Mouse (Mus musculus): ENCODE data around the gene Slc2a5. TPM values are rescaled to one million over a fixed set of nuclear protein-coding genes. Genes with fewer than 3 reads are reported as not detected.

Slc2a5 gene
- polyA plus RNA-seq, 1 experiment from 2014 or later, result 0.79 TPM

GRCm38 (mm10) chr4:150138084-150138543 lies 19.0 kb downstream of the Slc2a5 start:
- ATAC-seq (replicated peaks; ENCODE audit: insufficient number of reproducible peaks, low FRiP score, low TSS enrichment), result no peak; the same call in 1 of the 2 replicates
- WGBS (ENCODE audit: insufficient replicate concordance), result 21% methylated on average over 9 of the region's 9 CpGs
- H3K36me3 ChIP-seq (ENCODE audit: control insufficient read depth, insufficient read depth, low read length), result no peaks in the 10 kb centered on the region
- no peaks in the 10 kb centered on the region for H3K9me3 ChIP-seq (replicated peaks; ENCODE audit: control insufficient read depth, low read length)
- 0 out of 2 replicates have a peak overlapping the region, but pooled peaks have one; percentile 2 for H3K4me3 ChIP-seq (ENCODE audit: low read depth, low read length)
- H3K27me3 ChIP-seq (ENCODE audit: control insufficient read depth, insufficient read depth, low read length), result 0 out of 2 replicates have a peak, but pooled peaks cover 2% of the 10 kb centered on the region
- H3K4me2 ChIP-seq, result peak overlapping the region; percentile 50
- H3K9ac ChIP-seq (ENCODE audit: low read depth, low read length), result 0 out of 2 replicates have a peak overlapping the region, but pooled peaks have one; percentile 0
- H3K27ac ChIP-seq (ENCODE audit: low read depth, low read length), result no peak overlapping the region
- H3K4me1 ChIP-seq (ENCODE audit: control insufficient read depth, insufficient read depth, low read length), result peaks cover 7% of the 10 kb centered on the region

- Histone ChIP-seq H3K27me3 (ENCODE audit: control insufficient read depth, insufficient read depth, low read length) (0 out of 2 replicates have a peak, but pooled peaks cover 2% of the 10 kb centered on the region), H3K4me1 (ENCODE audit: control insufficient read depth, insufficient read depth, low read length) (peaks cover 6% of the 10 kb centered on the region; the same call in 1 of the 2 replicates), H3K9ac (ENCODE audit: low read depth, low read length) (no peak overlapping the region), H3K4me3 (ENCODE audit: low read depth, low read length) (no peak overlapping the region), H3K27ac (ENCODE audit: low read depth, low read length) (no peak overlapping the region), H3K9me3 (replicated peaks; ENCODE audit: control insufficient read depth, low read length) (no peaks in the 10 kb centered on the region), H3K4me2 (no peak overlapping the region), H3K36me3 (ENCODE audit: control insufficient read depth, insufficient read depth, low read length) (no peaks in the 10 kb centered on the region)
- WGBS (ENCODE audit: insufficient replicate concordance), result 62% methylated on average over 13 of the region's 13 CpGs
- ATAC-seq (replicated peaks; ENCODE audit: insufficient number of reproducible peaks, low FRiP score, low TSS enrichment), result no peak
Measured at GRCm38 (mm10) chr4:150139090-150139489, 20.0 kb downstream of the Slc2a5 start.

GRCm38 (mm10) chr4:150140346-150140745 lies 21.3 kb downstream of the Slc2a5 start:
- no peak for ATAC-seq (replicated peaks; ENCODE audit: insufficient number of reproducible peaks, low FRiP score, low TSS enrichment)
- Histone ChIP-seq H3K9me3 (replicated peaks; ENCODE audit: control insufficient read depth, low read length) (no peaks in the 10 kb centered on the region), H3K36me3 (ENCODE audit: control insufficient read depth, insufficient read depth, low read length) (no peaks in the 10 kb centered on the region), H3K27me3 (ENCODE audit: control insufficient read depth, insufficient read depth, low read length) (0 out of 2 replicates have a peak, but pooled peaks cover 2% of the 10 kb centered on the region), H3K27ac (ENCODE audit: low read depth, low read length) (no peak overlapping the region), H3K4me3 (ENCODE audit: low read depth, low read length) (no peak overlapping the region), H3K4me1 (ENCODE audit: control insufficient read depth, insufficient read depth, low read length) (peaks cover 6% of the 10 kb centered on the region; the same call in 1 of the 2 replicates), H3K9ac (ENCODE audit: low read depth, low read length) (no peak overlapping the region), H3K4me2 (no peak overlapping the region)
- WGBS (ENCODE audit: insufficient replicate concordance), result 79% methylated on average over 7 of the region's 7 CpGs

- Histone ChIP-seq H3K4me3 (ENCODE audit: low read depth, low read length) (no peak overlapping the region), H3K9ac (ENCODE audit: low read depth, low read length) (no peak overlapping the region), H3K4me1 (ENCODE audit: control insufficient read depth, insufficient read depth, low read length) (no peaks in the 10 kb centered on the region), H3K9me3 (replicated peaks; ENCODE audit: control insufficient read depth, low read length) (peaks cover 5% of the 10 kb centered on the region; the same call in 1 of the 2 replicates), H3K36me3 (ENCODE audit: control insufficient read depth, insufficient read depth, low read length) (no peaks in the 10 kb centered on the region), H3K27ac (ENCODE audit: low read depth, low read length) (no peak overlapping the region), H3K4me2 (no peak overlapping the region), H3K27me3 (ENCODE audit: control insufficient read depth, insufficient read depth, low read length) (no peaks in the 10 kb centered on the region)
- no peak for ATAC-seq (replicated peaks; ENCODE audit: insufficient number of reproducible peaks, low FRiP score, low TSS enrichment)
- 18% methylated on average over 12 of the region's 12 CpGs for WGBS (ENCODE audit: insufficient replicate concordance)
Measured at GRCm38 (mm10) chr4:150144242-150144641, 25.2 kb downstream of the Slc2a5 start.

GRCm38 (mm10) chr4:150146286-150146685 lies 27.2 kb downstream of the Slc2a5 start:
- Histone ChIP-seq H3K4me2 (no peak overlapping the region), H3K4me3 (ENCODE audit: low read depth, low read length) (no peak overlapping the region), H3K4me1 (ENCODE audit: control insufficient read depth, insufficient read depth, low read length) (no peaks in the 10 kb centered on the region), H3K27me3 (ENCODE audit: control insufficient read depth, insufficient read depth, low read length) (no peaks in the 10 kb centered on the region), H3K27ac (ENCODE audit: low read depth, low read length) (no peak overlapping the region), H3K9ac (ENCODE audit: low read depth, low read length) (no peak overlapping the region), H3K36me3 (ENCODE audit: control insufficient read depth, insufficient read depth, low read length) (no peaks in the 10 kb centered on the region), H3K9me3 (replicated peaks; ENCODE audit: control insufficient read depth, low read length) (peaks cover 5% of the 10 kb centered on the region; the same call in 1 of the 2 replicates)
- WGBS (ENCODE audit: insufficient replicate concordance), result 71% methylated on average over 4 of the region's 4 CpGs
- no peak for ATAC-seq (replicated peaks; ENCODE audit: insufficient number of reproducible peaks, low FRiP score, low TSS enrichment)

- H3K9ac ChIP-seq (ENCODE audit: low read depth, low read length), result no peak overlapping the region
- no peaks in the 10 kb centered on the region for H3K36me3 ChIP-seq (ENCODE audit: control insufficient read depth, insufficient read depth, low read length)
- peaks cover 5% of the 10 kb centered on the region; the same call in 1 of the 2 replicates for H3K9me3 ChIP-seq (replicated peaks; ENCODE audit: control insufficient read depth, low read length)
- no peak overlapping the region for H3K4me3 ChIP-seq (ENCODE audit: low read depth, low read length)
- no peaks in the 10 kb centered on the region for H3K27me3 ChIP-seq (ENCODE audit: control insufficient read depth, insufficient read depth, low read length)
- WGBS (ENCODE audit: insufficient replicate concordance), result 65% methylated on average over 7 of the region's 7 CpGs
- no peak overlapping the region for H3K4me2 ChIP-seq
- no peak for ATAC-seq (replicated peaks; ENCODE audit: insufficient number of reproducible peaks, low FRiP score, low TSS enrichment)
- no peaks in the 10 kb centered on the region for H3K4me1 ChIP-seq (ENCODE audit: control insufficient read depth, insufficient read depth, low read length)
- H3K27ac ChIP-seq (ENCODE audit: low read depth, low read length), result no peak overlapping the region
Measured at GRCm38 (mm10) chr4:150151045-150151444, 32.0 kb downstream of the Slc2a5 start.

GRCm38 (mm10) chr4:150152483-150152882 lies 33.4 kb downstream of the Slc2a5 start:
- no peaks in the 10 kb centered on the region for H3K36me3 ChIP-seq (ENCODE audit: control insufficient read depth, insufficient read depth, low read length)
- 0 out of 2 replicates have a peak, but pooled peaks have one; percentile 18 for ATAC-seq (replicated peaks; ENCODE audit: insufficient number of reproducible peaks, low FRiP score, low TSS enrichment)
- no peak overlapping the region for H3K4me2 ChIP-seq
- no peak overlapping the region for H3K27ac ChIP-seq (ENCODE audit: low read depth, low read length)
- 61% methylated on average over 8 of the region's 8 CpGs for WGBS (ENCODE audit: insufficient replicate concordance)
- H3K27me3 ChIP-seq (ENCODE audit: control insufficient read depth, insufficient read depth, low read length), result no peaks in the 10 kb centered on the region; the same call in 1 of the 2 replicates
- H3K9me3 ChIP-seq (replicated peaks; ENCODE audit: control insufficient read depth, low read length), result peaks cover 5% of the 10 kb centered on the region; the same call in 1 of the 2 replicates
- H3K4me3 ChIP-seq (ENCODE audit: low read depth, low read length), result no peak overlapping the region
- H3K4me1 ChIP-seq (ENCODE audit: control insufficient read depth, insufficient read depth, low read length), result no peaks in the 10 kb centered on the region
- H3K9ac ChIP-seq (ENCODE audit: low read depth, low read length), result no peak overlapping the region

GRCm38 (mm10) chr4:150155301-150155700 lies 36.2 kb downstream of the Slc2a5 start:
- ATAC-seq (replicated peaks; ENCODE audit: insufficient number of reproducible peaks, low FRiP score, low TSS enrichment), result no peak
- 81% methylated on average over 4 of the region's 4 CpGs for WGBS (ENCODE audit: insufficient replicate concordance)
- no peak overlapping the region for H3K27ac ChIP-seq (ENCODE audit: low read depth, low read length)

GRCm38 (mm10) chr4:150155731-150156130 lies 36.6 kb downstream of the Slc2a5 start:
- no peak overlapping the region for H3K9ac ChIP-seq (ENCODE audit: low read depth, low read length)
- 64% methylated on average over 4 of the region's 4 CpGs for WGBS (ENCODE audit: insufficient replicate concordance)
- H3K36me3 ChIP-seq (ENCODE audit: control insufficient read depth, insufficient read depth, low read length), result no peaks in the 10 kb centered on the region
- no peaks in the 10 kb centered on the region for H3K9me3 ChIP-seq (replicated peaks; ENCODE audit: control insufficient read depth, low read length)
- no peaks in the 10 kb centered on the region for H3K4me1 ChIP-seq (ENCODE audit: control insufficient read depth, insufficient read depth, low read length)
- H3K27ac ChIP-seq (ENCODE audit: low read depth, low read length), result no peak overlapping the region
- no peaks in the 10 kb centered on the region; the same call in 1 of the 2 replicates for H3K27me3 ChIP-seq (ENCODE audit: control insufficient read depth, insufficient read depth, low read length)
- ATAC-seq (replicated peaks; ENCODE audit: insufficient number of reproducible peaks, low FRiP score, low TSS enrichment), result no peak
- no peak overlapping the region for H3K4me3 ChIP-seq (ENCODE audit: low read depth, low read length)
- no peak overlapping the region for H3K4me2 ChIP-seq

More at GRCm38 (mm10) chr4:150155301-150155700, 36.2 kb downstream of the Slc2a5 start:
- Histone ChIP-seq H3K4me2 (no peak overlapping the region), H3K36me3 (ENCODE audit: control insufficient read depth, insufficient read depth, low read length) (no peaks in the 10 kb centered on the region), H3K4me1 (ENCODE audit: control insufficient read depth, insufficient read depth, low read length) (no peaks in the 10 kb centered on the region), H3K27me3 (ENCODE audit: control insufficient read depth, insufficient read depth, low read length) (no peaks in the 10 kb centered on the region; the same call in 1 of the 2 replicates), H3K9me3 (replicated peaks; ENCODE audit: control insufficient read depth, low read length) (no peaks in the 10 kb centered on the region), H3K4me3 (ENCODE audit: low read depth, low read length) (no peak overlapping the region), H3K9ac (ENCODE audit: low read depth, low read length) (no peak overlapping the region)
